Mouse (Mus musculus): ENCODE results near the gene Cd164. TPM values are rescaled to one million over a fixed set of nuclear protein-coding genes. Genes with fewer than 3 reads are reported as not detected.

Gene Cd164
- polyA plus RNA-seq (2012; rRNA removed): 22.8 and 30.2 TPM in 2 replicates
- 59.7 and 62.2 TPM in 2 replicates for polyA plus RNA-seq (2014; fragmentation: Nextera tagmentation; extraction: Ambion mirVana)

GRCm38 (mm10) chr10:41518981-41519618 is at the start of gene Cd164:
Cd164 (plus strand) TSS chr10:41519414.
- Histone ChIP-seq H3K4me1 (replicated peaks; ENCODE audit: control insufficient read depth in 2 of 2, insufficient read depth in 2 of 2, low read length in 1 of 2) (peaks cover 13 to 16% of the 10 kb centered on the region in 2 experiments), H3K4me3 (ENCODE audit: insufficient read depth in 1 of 2, low read depth in 2 of 2, low read length in 2 of 2) (peak within 1 kb of the TSS; percentile 95 to 98), H3K9me3 (ENCODE audit: control insufficient read depth, low read length) (no peaks in the 10 kb centered on the region), H3K36me3 (replicated peaks; ENCODE audit: control insufficient read depth, insufficient read depth, low read depth) (peaks cover 1% of the 10 kb centered on the region; the same call in 1 of the 2 replicates), H3K4me2 (ENCODE audit: low read depth) (peak within 1 kb of the TSS; percentile 87), H3K27me3 (ENCODE audit: control insufficient read depth, insufficient read depth, low read length) (no peaks in the 10 kb centered on the region), H3K27ac (peak within 1 kb of the TSS; percentile 89), H3K9ac (replicated peaks) (peak within 1 kb of the TSS; percentile 94)
- under 1% methylated on average over 67 of the region's 69 CpGs for WGBS (ENCODE audit: insufficient replicate concordance)
- ATAC-seq (ENCODE audit: insufficient read depth): peak; percentile 91
- TF ChIP-seq EP300 (IDR thresholded peaks at IDR 0.05; ENCODE audit: low read depth): no peak
- DNase-seq (ENCODE audit: low read depth in 3 of 3, low spot score in 3 of 3): peak; percentile 84 to 87 (median 85)

- H3K9me3 ChIP-seq (ENCODE audit: control insufficient read depth, low read length): no peaks in the 10 kb centered on the region
- H3K9ac ChIP-seq (replicated peaks): no peak overlapping the region
- H3K4me1 ChIP-seq (replicated peaks; ENCODE audit: control insufficient read depth in 2 of 2, insufficient read depth in 2 of 2, low read length in 1 of 2): peaks cover 22 to 31% of the 10 kb centered on the region in 2 experiments
- WGBS (ENCODE audit: insufficient replicate concordance): 64% methylated on average over 3 of the region's 3 CpGs
- no peak overlapping the region for H3K27ac ChIP-seq
- H3K4me2 ChIP-seq (ENCODE audit: low read depth): no peak overlapping the region
- TF ChIP-seq CTCF (IDR thresholded peaks at IDR 0.05; ENCODE audit: low read depth): no peak
- TF ChIP-seq EP300 (IDR thresholded peaks at IDR 0.05; ENCODE audit: low read depth): no peak
- ATAC-seq (ENCODE audit: insufficient read depth): no peak
- no peaks in the 10 kb centered on the region for H3K27me3 ChIP-seq (ENCODE audit: control insufficient read depth, insufficient read depth, low read length)
- DNase-seq (ENCODE audit: low read depth in 3 of 3, low spot score in 3 of 3): no peak
- H3K36me3 ChIP-seq (replicated peaks; ENCODE audit: control insufficient read depth, insufficient read depth, low read depth): no peaks in the 10 kb centered on the region
- H3K4me3 ChIP-seq (ENCODE audit: insufficient read depth in 1 of 2, low read depth in 2 of 2, low read length in 2 of 2): no peak overlapping the region
These were observed 48.5 kb upstream of the Cd164 start for GRCm38 (mm10) chr10:41470693-41471092.

- TF ChIP-seq EP300 (IDR thresholded peaks at IDR 0.05; ENCODE audit: low read depth) (no peak), CTCF (IDR thresholded peaks at IDR 0.05; ENCODE audit: low read depth) (no peak)
- Histone ChIP-seq H3K4me3 (ENCODE audit: insufficient read depth in 1 of 2, low read depth in 2 of 2, low read length in 2 of 2) (no peak overlapping the region), H3K9ac (replicated peaks) (no peak overlapping the region), H3K9me3 (ENCODE audit: control insufficient read depth, low read length) (no peaks in the 10 kb centered on the region), H3K27me3 (ENCODE audit: control insufficient read depth, insufficient read depth, low read length) (no peaks in the 10 kb centered on the region), H3K4me2 (ENCODE audit: low read depth) (no peak overlapping the region), H3K27ac (no peak overlapping the region), H3K36me3 (replicated peaks; ENCODE audit: control insufficient read depth, insufficient read depth, low read depth) (no peaks in the 10 kb centered on the region), H3K4me1 (replicated peaks; ENCODE audit: control insufficient read depth in 2 of 2, insufficient read depth in 2 of 2, low read length in 1 of 2) (peaks cover 34 to 44% of the 10 kb centered on the region in 2 experiments)
- DNase-seq (ENCODE audit: low read depth in 3 of 3, low spot score in 3 of 3) (no peak), ATAC-seq (ENCODE audit: insufficient read depth) (no peak)
These were observed 46.7 kb upstream of the Cd164 start for GRCm38 (mm10) chr10:41472534-41472933.

GRCm38 (mm10) chr10:41472962-41473481 is 46.2 kb upstream of the Cd164 start:
- 47% methylated on average over 5 of the region's 5 CpGs for WGBS (ENCODE audit: insufficient replicate concordance)
- Histone ChIP-seq H3K4me2 (ENCODE audit: low read depth) (no peak overlapping the region), H3K27ac (no peak overlapping the region), H3K27me3 (ENCODE audit: control insufficient read depth, insufficient read depth, low read length) (no peaks in the 10 kb centered on the region), H3K36me3 (replicated peaks; ENCODE audit: control insufficient read depth, insufficient read depth, low read depth) (no peaks in the 10 kb centered on the region), H3K9me3 (ENCODE audit: control insufficient read depth, low read length) (no peaks in the 10 kb centered on the region), H3K9ac (replicated peaks) (no peak overlapping the region), H3K4me1 (replicated peaks; ENCODE audit: control insufficient read depth in 2 of 2, insufficient read depth in 2 of 2, low read length in 1 of 2) (peaks cover 34 to 46% of the 10 kb centered on the region in 2 experiments), H3K4me3 (ENCODE audit: insufficient read depth in 1 of 2, low read depth in 2 of 2, low read length in 2 of 2) (no peak overlapping the region)
- ATAC-seq (ENCODE audit: insufficient read depth) (no peak), DNase-seq (ENCODE audit: low read depth in 3 of 3, low spot score in 3 of 3) (no peak)
- TF ChIP-seq EP300 (IDR thresholded peaks at IDR 0.05; ENCODE audit: low read depth): no peak
- TF ChIP-seq CTCF (IDR thresholded peaks at IDR 0.05; ENCODE audit: low read depth): no peak

- no peaks in the 10 kb centered on the region for H3K36me3 ChIP-seq (replicated peaks; ENCODE audit: control insufficient read depth, insufficient read depth, low read depth)
- H3K4me1 ChIP-seq (replicated peaks; ENCODE audit: control insufficient read depth in 2 of 2, insufficient read depth in 2 of 2, low read length in 1 of 2): peaks cover 34 to 46% of the 10 kb centered on the region in 2 experiments
- ATAC-seq (ENCODE audit: insufficient read depth): no peak
- H3K9me3 ChIP-seq (ENCODE audit: control insufficient read depth, low read length): no peaks in the 10 kb centered on the region
- no peaks in the 10 kb centered on the region for H3K27me3 ChIP-seq (ENCODE audit: control insufficient read depth, insufficient read depth, low read length)
- H3K4me2 ChIP-seq (ENCODE audit: low read depth): no peak overlapping the region
- H3K27ac ChIP-seq: no peak overlapping the region
- TF ChIP-seq EP300 (IDR thresholded peaks at IDR 0.05; ENCODE audit: low read depth) (no peak), CTCF (IDR thresholded peaks at IDR 0.05; ENCODE audit: low read depth) (no peak)
- no peak overlapping the region for H3K4me3 ChIP-seq (ENCODE audit: insufficient read depth in 1 of 2, low read depth in 2 of 2, low read length in 2 of 2)
- WGBS (ENCODE audit: insufficient replicate concordance): 17% methylated on average over 6 of the region's 6 CpGs
- H3K9ac ChIP-seq (replicated peaks): no peak overlapping the region
- no peak for DNase-seq (ENCODE audit: low read depth in 3 of 3, low spot score in 3 of 3)
These were observed 45.3 kb upstream of the Cd164 start for GRCm38 (mm10) chr10:41473782-41474468.
